Mouse (Mus musculus) liver, embryonic 15.5 days (tissue): ENCODE measurements around the gene Rprm. TPM values are rescaled to one million over a fixed set of nuclear protein-coding genes. Genes with fewer than 3 reads are reported as not detected.

ENCODE experiments used
- ATAC-seq: fragments of 200-750 bp; cut with Nextera tagmentation; 2 replicates; pipeline ENCODE4 v1.8.0; 2017; ENCODE audit warnings: moderate number of reproducible peaks, mild to moderate bottlenecking, moderate library complexity; ENCODE audit not compliant: insufficient read depth
- H3K27ac ChIP-seq: fragments of 300-500 bp; sonication (generic); replicated peaks from 2 replicates; pipeline ENCODE4 v1.5.1; 2015; ENCODE audit warnings: mild to moderate bottlenecking, inconsistent platforms
- H3K27me3 ChIP-seq: fragments of 300-500 bp; sonication (generic); 2 replicates; pipeline ENCODE4 v1.6.1; 2015; ENCODE audit warnings: mild to moderate bottlenecking, inconsistent platforms
- H3K36me3 ChIP-seq: fragments of 300-500 bp; sonication (generic); replicated peaks from 2 replicates; pipeline ENCODE4 v1.6.1; 2015; ENCODE audit warnings: moderate library complexity, mild to moderate bottlenecking, inconsistent platforms
- H3K4me1 ChIP-seq: fragments of 300-500 bp; sonication (generic); replicated peaks from 2 replicates; pipeline ENCODE4 v1.6.1; 2015; ENCODE audit warnings: inconsistent platforms
- H3K4me2 ChIP-seq: fragments of 300-500 bp; sonication (generic); 2 replicates; pipeline ENCODE4 v1.6.1; 2015; ENCODE audit warnings: moderate library complexity, mild to moderate bottlenecking, inconsistent platforms
- H3K4me3 ChIP-seq: fragments of 300-500 bp; sonication (generic); replicated peaks from 2 replicates; pipeline ENCODE4 v1.5.1; 2015; ENCODE audit warnings: mild to moderate bottlenecking, inconsistent platforms
- H3K9ac ChIP-seq: fragments of 300-500 bp; sonication (generic); 2 replicates; pipeline ENCODE4 v1.6.1; 2015; ENCODE audit warnings: moderate library complexity, mild to moderate bottlenecking, inconsistent platforms
- H3K9me3 ChIP-seq: fragments of 300-500 bp; sonication (generic); replicated peaks from 2 replicates; pipeline ENCODE4 v1.6.1; 2016; ENCODE audit warnings: inconsistent platforms
- WGBS: fragments of 180-500 bp; shearing (Covaris S2); methylation state at CpG from one replicate; pipeline ENCODE4 v1.1.7; 2015; ENCODE audit warnings: mixed read lengths; ENCODE audit not compliant: insufficient replicate concordance; 5-methylcytosine and 5-hydroxymethylcytosine counted together
- polyA plus RNA-seq: library from polyadenylated mRNA; unstranded; fragments of >200 nt; fragmentation: Nextera tagmentation; extraction: Ambion mirVana; gene quantifications from 2 replicates; pipeline ENCODE4 v1.2.1, GENCODE M21; 2015

Rprm gene
- polyA plus RNA-seq, 1 experiment from 2014 or later: 0.08 TPM

DNA sequence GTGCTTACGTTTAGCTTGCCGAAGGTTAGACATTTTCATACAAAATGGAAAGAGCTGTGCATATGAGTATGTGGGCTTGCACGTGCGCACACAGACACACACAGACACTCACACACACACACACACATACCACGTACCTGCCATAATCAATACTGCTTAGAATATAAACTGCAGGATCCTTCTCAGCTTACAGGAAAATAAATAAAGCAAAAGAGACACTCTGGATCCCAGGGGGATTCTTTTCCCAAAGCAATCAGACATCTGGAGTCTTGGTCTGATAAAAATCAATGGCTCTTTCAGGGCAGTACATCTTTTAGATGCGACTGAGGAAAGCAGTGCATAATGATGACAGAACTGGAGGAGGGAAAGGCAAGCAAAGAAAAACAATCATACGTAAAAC, 6.4 kb downstream of the Rprm start:
- Histone ChIP-seq H3K4me2 (no peak overlapping the region), H3K36me3 (no peaks in the 10 kb centered on the region), H3K9ac (no peak overlapping the region), H3K27ac (no peak overlapping the region), H3K27me3 (peaks cover 6% of the 10 kb centered on the region), H3K4me1 (no peaks in the 10 kb centered on the region), H3K9me3 (no peaks in the 10 kb centered on the region), H3K4me3 (no peak overlapping the region)
- no peak for ATAC-seq
- WGBS: 62% methylated on average over 7 of the region's 7 CpGs

DNA sequence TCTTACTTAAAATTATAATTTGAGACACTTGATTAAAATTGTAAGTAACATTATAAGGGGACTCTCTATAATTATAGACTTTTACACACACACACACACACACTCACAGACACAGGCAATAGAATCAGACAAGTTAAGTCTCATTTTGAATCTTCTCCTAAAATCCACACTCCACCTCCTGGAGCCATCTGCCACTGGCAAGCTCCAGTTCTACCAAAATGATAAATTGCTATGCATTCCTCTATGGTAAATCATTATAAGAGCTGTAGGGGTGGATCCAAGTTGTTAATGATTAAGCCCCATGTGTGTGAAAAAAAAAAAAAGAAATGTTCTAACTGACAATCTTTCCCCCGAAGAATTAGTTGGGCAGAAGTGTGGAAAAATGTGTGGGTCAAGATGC, 13.8 kb downstream of the Rprm start:
- Histone ChIP-seq H3K4me3 (no peak overlapping the region), H3K9me3 (no peaks in the 10 kb centered on the region), H3K36me3 (no peaks in the 10 kb centered on the region), H3K27me3 (no peaks in the 10 kb centered on the region), H3K4me1 (no peaks in the 10 kb centered on the region), H3K9ac (no peak overlapping the region), H3K27ac (no peak overlapping the region), H3K4me2 (no peak overlapping the region)
- no peak for ATAC-seq
- WGBS: 46% methylated on average over 1 of the region's 1 CpGs

DNA sequence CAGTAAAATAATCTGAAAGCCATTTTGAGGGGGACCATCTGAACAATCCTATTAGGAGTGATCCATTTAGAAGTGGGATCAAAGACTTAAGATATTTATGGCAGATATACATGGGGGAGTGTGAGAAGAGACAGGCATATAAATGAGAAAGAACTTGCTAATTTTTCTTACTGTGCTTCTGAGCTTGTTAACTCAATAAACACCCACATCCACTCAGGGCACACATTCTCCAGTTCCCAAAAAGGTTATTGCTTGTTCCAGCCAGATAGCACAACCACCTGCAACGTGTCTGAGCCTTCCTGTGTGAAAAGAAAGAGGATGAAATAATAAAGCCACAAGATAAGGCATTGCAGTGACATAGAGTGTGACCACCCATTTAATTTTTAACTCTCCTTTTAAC, 22.9 kb downstream of the Rprm start:
- Histone ChIP-seq H3K4me1 (no peaks in the 10 kb centered on the region), H3K9me3 (no peaks in the 10 kb centered on the region), H3K9ac (no peak overlapping the region), H3K36me3 (no peaks in the 10 kb centered on the region), H3K4me2 (no peak overlapping the region), H3K27ac (no peak overlapping the region), H3K27me3 (no peaks in the 10 kb centered on the region), H3K4me3 (no peak overlapping the region)
- 5% methylated on average over 1 of the region's 1 CpGs for WGBS
- no peak for ATAC-seq

DNA sequence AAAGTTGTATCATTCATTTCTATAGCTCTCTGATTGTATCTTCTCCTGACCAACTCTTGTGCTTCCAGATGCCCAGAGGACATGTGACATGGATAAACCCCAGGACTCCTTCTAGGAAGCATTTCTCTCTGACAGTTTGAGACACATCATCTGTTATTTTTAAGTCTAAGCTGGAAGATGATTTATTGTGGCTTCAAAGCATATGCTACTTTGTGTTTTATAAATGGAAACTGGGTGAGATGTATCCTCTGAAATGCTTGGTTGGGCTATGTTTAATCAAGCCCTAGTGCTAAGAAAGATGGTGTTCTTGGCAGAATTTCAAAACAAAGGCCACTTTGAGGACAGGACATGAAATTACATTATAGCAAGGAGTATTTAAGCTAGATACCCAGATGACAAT, 24.3 kb downstream of the Rprm start:
- Histone ChIP-seq H3K27me3 (no peaks in the 10 kb centered on the region), H3K4me2 (no peak overlapping the region), H3K27ac (no peak overlapping the region), H3K4me3 (no peak overlapping the region), H3K36me3 (no peaks in the 10 kb centered on the region), H3K9ac (no peak overlapping the region), H3K9me3 (no peaks in the 10 kb centered on the region), H3K4me1 (no peaks in the 10 kb centered on the region)
- no peak for ATAC-seq
